Mouse (Mus musculus) MEL (cell line): ENCODE results near the gene Serpinf2. TPM values are rescaled to one million over a fixed set of nuclear protein-coding genes. Genes with fewer than 3 reads are reported as not detected.

Experiments used
- DNase-seq: peaks from one replicate; pipeline ENCODE4 v3.0.0; 2011; ENCODE audit warnings: low read depth, low spot score
- H3K27ac ChIP-seq: 2 replicates; pipeline ENCODE4 v1.5.1; 2012; ENCODE audit warnings: low read depth, mild to moderate bottlenecking, control low read depth, low read length, moderate library complexity; ENCODE audit not compliant: control insufficient read depth
- H3K27me3 ChIP-seq, 2 experiments: fragments of 150-350 bp in 1 of 2; sonication (generic) in 1 of 2; 2 replicates each; pipeline ENCODE4 v1.6.1; 2012; ENCODE audit warnings: low read length in 2 of 2, mild to moderate bottlenecking in 2 of 2, improper control_type of control experiment in 1 of 2, moderate library complexity in 1 of 2; ENCODE audit not compliant: insufficient read depth in 2 of 2, control insufficient read depth in 1 of 2
- H3K36me3 ChIP-seq, 2 experiments: 2 replicates each; pipeline ENCODE4 v1.6.1; 2012 to 2014; ENCODE audit warnings: low read length in 2 of 2, improper control_type of control experiment in 1 of 2, inconsistent platforms in 1 of 2, mild to moderate bottlenecking in 1 of 2; ENCODE audit not compliant: insufficient read depth in 2 of 2, control insufficient read depth in 1 of 2
- H3K4me1 ChIP-seq, 2 experiments: fragments of 150-350 bp in 1 of 2; sonication (generic) in 1 of 2; 2 replicates each; pipeline ENCODE4 v1.6.1; 2012; ENCODE audit warnings: low read length in 2 of 2, improper control_type of control experiment in 1 of 2, mild to moderate bottlenecking in 1 of 2; ENCODE audit not compliant: insufficient read depth in 2 of 2, control insufficient read depth in 1 of 2
- H3K4me3 ChIP-seq, 2 experiments: fragments of 150-350 bp in 1 of 2; sonication (generic) in 1 of 2; 2 replicates each; pipeline ENCODE4 v1.5.1; 2012; ENCODE audit warnings: low read depth in 2 of 2, low read length in 2 of 2, mild to moderate bottlenecking in 2 of 2, moderate library complexity in 2 of 2, control low read depth in 1 of 2, improper control_type of control experiment in 1 of 2; ENCODE audit not compliant: control insufficient read depth in 1 of 2, insufficient read depth in 1 of 2
- H3K79me2 ChIP-seq: 2 replicates; pipeline ENCODE4 v1.6.1; 2012; ENCODE audit warnings: mild to moderate bottlenecking, low read length, moderate library complexity; ENCODE audit not compliant: control insufficient read depth, poor library complexity, insufficient read depth
- H3K9ac ChIP-seq: 2 replicates; pipeline ENCODE4 v1.6.1; 2012; ENCODE audit warnings: low read depth, mild to moderate bottlenecking, control low read depth, low read length, moderate library complexity; ENCODE audit not compliant: control insufficient read depth, poor library complexity, severe bottlenecking
- H3K9me3 ChIP-seq: fragments of 150-350 bp; sonication (generic); replicated peaks from 2 replicates; pipeline ENCODE4 v1.6.1; 2012; ENCODE audit warnings: mild to moderate bottlenecking, low read length, improper control_type of control experiment, moderate library complexity; ENCODE audit not compliant: insufficient read depth
- CTCF ChIP-seq, 3 experiments: IDR thresholded peaks in 2 of 3; conservative IDR thresholded peaks in 1 of 3; 2 replicates each; pipeline ENCODE4 v1.5.1; 2011 to 2012; ENCODE audit warnings: low read length in 3 of 3, low read depth in 2 of 3, mild to moderate bottlenecking in 2 of 3, improper control_type of control experiment in 1 of 3, inconsistent platforms in 1 of 3, mixed read lengths in 1 of 3, moderate library complexity in 1 of 3; ENCODE audit not compliant: control insufficient read depth in 1 of 3, insufficient read depth in 1 of 3, poor library complexity in 1 of 3, severe bottlenecking in 1 of 3
- E2F4 ChIP-seq: IDR thresholded peaks from 2 replicates; pipeline ENCODE4 v1.6.1; 2011; ENCODE audit warnings: low read depth, low read length, improper control_type of control experiment, borderline replicate concordance
- ELF1 ChIP-seq: IDR thresholded peaks from 2 replicates; pipeline ENCODE4 v1.6.1; 2014; ENCODE audit warnings: low read depth, mild to moderate bottlenecking, inconsistent platforms, low read length, improper control_type of control experiment, moderate library complexity
- EP300 ChIP-seq, 2 experiments: IDR thresholded peaks; 2 replicates each; pipeline ENCODE4 v1.6.1; 2011; ENCODE audit warnings: improper control_type of control experiment in 2 of 2, low read length in 2 of 2, low read depth in 1 of 2, mild to moderate bottlenecking in 1 of 2
- GABPA ChIP-seq: IDR thresholded peaks from 2 replicates; pipeline ENCODE4 v1.6.1; 2012; ENCODE audit warnings: low read depth, mild to moderate bottlenecking, inconsistent platforms, low read length, improper control_type of control experiment, moderate library complexity
- GATA1 ChIP-seq: IDR thresholded peaks from 2 replicates; pipeline ENCODE4 v1.6.1; 2011; ENCODE audit warnings: low read depth, low read length, improper control_type of control experiment
- HCFC1 ChIP-seq: IDR thresholded peaks from 2 replicates; pipeline ENCODE4 v1.6.1; 2012; ENCODE audit warnings: low read depth, mild to moderate bottlenecking, inconsistent platforms, low read length, improper control_type of control experiment, moderate library complexity
- JUND ChIP-seq: IDR thresholded peaks from 2 replicates; pipeline ENCODE4 v1.6.1; 2011; ENCODE audit warnings: low read depth, mild to moderate bottlenecking, improper control_type of control experiment, low read length
- MAX ChIP-seq: IDR thresholded peaks from 2 replicates; pipeline ENCODE4 v1.6.1; 2011; ENCODE audit warnings: low read length, improper control_type of control experiment
- MEF2A ChIP-seq: IDR thresholded peaks from 2 replicates; pipeline ENCODE4 v1.6.1; 2014; ENCODE audit warnings: low read depth, mild to moderate bottlenecking, inconsistent platforms, low read length, improper control_type of control experiment; ENCODE audit not compliant: poor library complexity, insufficient replicate concordance, severe bottlenecking; ENCODE audit errors: extremely low read depth
- MYC ChIP-seq: IDR thresholded peaks from 2 replicates; pipeline ENCODE4 v1.6.1; 2011; ENCODE audit warnings: low read depth, mild to moderate bottlenecking, low read length, improper control_type of control experiment, moderate library complexity
- NELFE ChIP-seq: IDR thresholded peaks from 2 replicates; pipeline ENCODE4 v1.6.1; 2011; ENCODE audit warnings: low read depth, low read length, improper control_type of control experiment
- NRF1 ChIP-seq: IDR thresholded peaks from 2 replicates; pipeline ENCODE4 v1.6.1; 2014; ENCODE audit warnings: low read depth, mild to moderate bottlenecking, inconsistent platforms, low read length, improper control_type of control experiment, moderate library complexity; ENCODE audit not compliant: poor library complexity, insufficient read depth, severe bottlenecking
- POLR2A ChIP-seq, 2 experiments: IDR thresholded peaks; 2 replicates each; pipeline ENCODE4 v1.6.1; 2011 to 2012; ENCODE audit warnings: low read length in 2 of 2, mild to moderate bottlenecking in 2 of 2, control low read depth in 1 of 2, improper control_type of control experiment in 1 of 2, low read depth in 1 of 2, moderate library complexity in 1 of 2; ENCODE audit not compliant: control insufficient read depth in 1 of 2, insufficient read depth in 1 of 2, poor library complexity in 1 of 2
- POLR2AphosphoS2 ChIP-seq: IDR thresholded peaks from 2 replicates; pipeline ENCODE4 v1.6.1; 2011; ENCODE audit warnings: low read length, improper control_type of control experiment
- POLR2AphosphoS5 ChIP-seq: IDR thresholded peaks from 2 replicates; pipeline ENCODE4 v1.6.1; 2012; ENCODE audit warnings: low read depth, borderline replicate concordance, mild to moderate bottlenecking, inconsistent platforms, low read length, moderate library complexity, mixed read lengths
- RAD21 ChIP-seq: IDR thresholded peaks from 2 replicates; pipeline ENCODE4 v1.6.1; 2011; ENCODE audit warnings: mild to moderate bottlenecking, low read depth, low read length, improper control_type of control experiment
- RCOR1 ChIP-seq: IDR thresholded peaks from 2 replicates; pipeline ENCODE4 v1.6.1; 2012; ENCODE audit warnings: low read depth, mild to moderate bottlenecking, inconsistent platforms, low read length, improper control_type of control experiment
- SIN3A ChIP-seq: IDR thresholded peaks from 2 replicates; pipeline ENCODE4 v1.6.1; 2012; ENCODE audit warnings: low read length, improper control_type of control experiment, inconsistent platforms
- SMC3 ChIP-seq: IDR thresholded peaks from 2 replicates; pipeline ENCODE4 v1.6.1; 2011; ENCODE audit warnings: low read depth, low read length, improper control_type of control experiment
- TBP ChIP-seq: IDR thresholded peaks from 2 replicates; pipeline ENCODE4 v1.8.0; 2011; ENCODE audit warnings: low read depth, low read length, improper control_type of control experiment
- TCF12 ChIP-seq: IDR thresholded peaks from 2 replicates; pipeline ENCODE4 v1.6.1; 2014; ENCODE audit warnings: low read depth, mild to moderate bottlenecking, inconsistent platforms, low read length, improper control_type of control experiment, moderate library complexity
- UBTF ChIP-seq: IDR thresholded peaks from 2 replicates; pipeline ENCODE4 v1.6.1; 2012; ENCODE audit warnings: low read depth, mild to moderate bottlenecking, inconsistent platforms, low read length, improper control_type of control experiment, moderate library complexity, borderline replicate concordance; ENCODE audit not compliant: insufficient read depth
- USF1 ChIP-seq: IDR thresholded peaks from 2 replicates; pipeline ENCODE4 v1.6.1; 2014; ENCODE audit warnings: low read depth, mild to moderate bottlenecking, inconsistent platforms, low read length, improper control_type of control experiment, moderate library complexity
- USF2 ChIP-seq, 2 experiments: IDR thresholded peaks; 2 replicates each; pipeline ENCODE4 v1.6.1; 2011 to 2012; ENCODE audit warnings: improper control_type of control experiment in 2 of 2, low read length in 2 of 2, borderline replicate concordance in 1 of 2, inconsistent platforms in 1 of 2, low read depth in 1 of 2, mild to moderate bottlenecking in 1 of 2; ENCODE audit not compliant: insufficient read depth in 1 of 2
- ZC3H11A ChIP-seq: IDR thresholded peaks from 2 replicates; pipeline ENCODE4 v1.6.1; 2012; ENCODE audit warnings: low read depth, mild to moderate bottlenecking, inconsistent platforms, low read length, improper control_type of control experiment
- ZKSCAN1 ChIP-seq: IDR thresholded peaks from 2 replicates; pipeline ENCODE4 v1.6.1; 2012; ENCODE audit warnings: low read depth, mild to moderate bottlenecking, inconsistent platforms, low read length, improper control_type of control experiment, moderate library complexity
- ZMIZ1 ChIP-seq: IDR thresholded peaks from 2 replicates; pipeline ENCODE4 v1.6.1; 2012; ENCODE audit warnings: low read depth, mild to moderate bottlenecking, inconsistent platforms, low read length, improper control_type of control experiment, moderate library complexity
- polyA plus RNA-seq, 2 experiments: library from polyadenylated mRNA; stranded (reverse) in 1 of 2; unstranded in 1 of 2; fragments of >175 nt in 1 of 2; fragments of >200 nt in 1 of 2; gene quantifications; 2 replicates each; pipeline versions ENCODE4 v1.2.1 to v1.2.4; 2012; ENCODE audit warnings: low replicate concordance in 2 of 2, low read depth in 1 of 2; ENCODE audit not compliant: insufficient read length in 2 of 2, insufficient read depth in 1 of 2, missing spikeins in 1 of 2
- total RNA-seq: library from RNA; depleted of rRNA; stranded (reverse); fragments of 300-350 nt; gene quantifications from 2 replicates; pipeline ENCODE4 v1.2.3, GENCODE M21; 2012

The Serpinf2 gene
- total and polyA plus RNA-seq, 3 experiments: 0.07 TPM; not detected in 2

DNA sequence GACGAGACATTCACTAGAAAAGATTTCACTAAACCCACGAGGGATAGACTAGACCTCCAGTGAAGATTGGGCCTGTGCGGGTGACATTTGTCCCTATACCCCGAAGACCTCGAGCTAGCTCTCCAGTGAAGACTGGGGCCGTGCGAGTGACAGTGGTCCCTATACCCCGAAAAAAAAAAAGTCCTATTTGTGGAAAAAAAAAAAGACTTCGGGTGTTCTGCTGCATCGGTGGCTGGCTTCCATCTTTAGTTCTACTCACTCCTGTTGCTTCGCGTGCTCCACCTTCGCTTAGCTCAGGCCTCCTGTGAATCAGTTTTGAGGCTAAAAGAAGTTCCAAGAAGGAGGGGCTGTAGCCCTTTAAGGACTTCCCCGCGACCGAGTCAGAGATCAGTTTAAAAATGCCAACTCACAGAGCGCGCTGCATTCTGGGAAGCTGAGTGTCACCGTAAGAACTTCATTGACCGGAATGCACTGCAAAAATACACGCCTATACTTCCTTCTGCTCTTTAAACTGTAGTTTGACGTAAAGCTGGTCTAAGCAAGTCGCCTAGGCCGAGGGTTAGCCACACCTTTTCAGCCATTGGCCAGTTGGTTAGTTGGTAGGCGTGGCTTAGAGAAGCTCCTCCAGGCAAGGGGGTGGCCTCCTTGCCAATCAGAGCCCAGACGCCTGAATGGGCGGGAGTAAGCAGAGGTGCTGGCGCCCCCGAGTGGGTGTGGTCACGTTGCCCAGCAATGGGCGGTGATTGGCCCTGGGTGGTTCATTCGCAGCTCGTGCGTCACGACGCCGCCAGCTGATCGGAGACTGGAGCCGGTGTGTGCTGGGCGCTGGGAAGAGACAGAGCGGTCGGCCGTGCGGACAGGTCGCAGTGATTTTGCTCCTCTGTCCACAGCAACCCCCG, 21.7 kb upstream of the Serpinf2 start, which contains the start of gene Tlcd2 (continued):
- TF ChIP-seq TCF12 (peak; percentile 75), MAX (peak; percentile 85), UBTF (no peak), USF1 (peak; percentile 96), NRF1 (0 out of 2 replicates have a peak, but pooled peaks have one; percentile 10), SMC3 (no peak), EP300 (IDR thresholded peaks at IDR 0.05; ENCODE audit: low read depth in 1 of 2, low read length in 2 of 2) (peak in 1 of 2 experiments; percentile 71; a peak in 2 of 4 replicates), ELF1 (peak; percentile 91), TBP (peak; percentile 93), GATA1 (peak; percentile 19; the same call in 1 of the 2 replicates), USF2 (IDR thresholded peaks at IDR 0.05; ENCODE audit: borderline replicate concordance in 1 of 2, insufficient read depth in 1 of 2, low read depth in 1 of 2, low read length in 2 of 2) (peak in 1 of 2 experiments; percentile 71; a peak in 2 of 4 replicates)

DNA sequence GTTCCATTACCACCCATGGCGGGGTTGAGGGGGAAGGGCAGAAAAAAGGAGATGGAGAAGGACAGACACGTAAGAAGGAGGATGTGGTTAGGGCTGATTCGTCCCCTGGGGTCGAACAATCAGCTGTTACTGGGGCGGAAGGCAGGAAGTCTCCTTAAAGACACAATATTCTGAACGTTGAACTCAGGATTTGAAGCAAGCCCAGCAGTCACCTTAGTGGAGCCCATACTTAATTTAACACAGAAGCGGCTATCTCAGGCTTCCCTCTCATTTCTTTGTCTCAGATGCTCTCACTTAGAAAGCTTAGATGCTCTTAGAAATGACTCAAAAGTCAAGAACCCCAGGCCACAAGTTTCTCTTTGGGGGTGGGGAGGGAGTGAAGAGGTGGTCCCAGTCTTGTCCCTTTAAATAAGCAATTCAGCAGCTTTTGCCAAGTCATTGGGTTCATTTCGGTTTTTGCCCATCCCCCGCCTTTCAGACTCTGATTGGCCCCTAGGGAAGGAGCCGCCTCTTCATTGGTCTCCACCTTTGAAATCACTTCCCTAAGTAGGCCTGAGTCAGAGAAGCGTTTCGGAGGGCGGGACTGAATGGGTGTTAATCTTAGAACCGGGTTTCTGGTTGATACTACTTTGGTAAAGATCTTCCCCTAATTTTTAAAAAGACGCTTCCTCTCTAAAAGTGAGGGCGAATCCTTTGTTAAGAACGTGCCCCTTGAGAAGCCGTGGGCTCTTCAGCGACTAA, 20.9 kb upstream of the Serpinf2 start:
- Histone ChIP-seq H3K9me3 (no peaks in the 10 kb centered on the region), H3K9ac (peak overlapping the region; percentile 86), H3K4me1 (peaks cover 10 to 40% of the 10 kb centered on the region in 2 experiments), H3K79me2 (peaks cover 8% of the 10 kb centered on the region; the same call in 1 of the 2 replicates), H3K27me3 (no peaks in the 10 kb centered on the region), H3K4me3 (peak overlapping the region; percentile 49 to 64), H3K36me3 (peaks cover 0 to 32% of the 10 kb centered on the region in 2 experiments; a peak in 2 of 4 replicates), H3K27ac (peak overlapping the region; percentile 99)
- peak; percentile 100 for DNase-seq
- TF ChIP-seq EP300 (IDR thresholded peaks at IDR 0.05; ENCODE audit: low read depth in 1 of 2, low read length in 2 of 2): peak; percentile 10 to 85
- no peak for TF ChIP-seq JUND
- no peak for TF ChIP-seq UBTF
- TF ChIP-seq TBP: peak; percentile 92
- TF ChIP-seq MAX: peak; percentile 49
- TF ChIP-seq POLR2AphosphoS5: no peak
- TF ChIP-seq USF1: no peak
- peak; percentile 86 for TF ChIP-seq POLR2AphosphoS2
- peak; percentile 83 for TF ChIP-seq NELFE
- TF ChIP-seq ZKSCAN1: no peak
- peak; percentile 61 for TF ChIP-seq MYC
- no peak for TF ChIP-seq RAD21
- no peak for TF ChIP-seq MEF2A
- TF ChIP-seq SIN3A: peak; percentile 88
- TF ChIP-seq ELF1: peak; percentile 77
- peak; percentile 91 for TF ChIP-seq GABPA
- TF ChIP-seq HCFC1: peak; percentile 85
- TF ChIP-seq CTCF (IDR thresholded peaks at IDR 0.05 in 2 of 3, conservative IDR thresholded peaks at IDR 0.05 in 1 of 3; ENCODE audit: control insufficient read depth in 1 of 3, insufficient read depth in 1 of 3, low read depth in 2 of 3, low read length in 3 of 3, poor library complexity in 1 of 3, severe bottlenecking in 1 of 3): no peak
- peak; percentile 7; the same call in 1 of the 2 replicates for TF ChIP-seq RCOR1
- no peak for TF ChIP-seq E2F4
- TF ChIP-seq ZMIZ1: peak; percentile 69; the same call in 1 of the 2 replicates
- TF ChIP-seq ZC3H11A: no peak
- 0 out of 2 replicates have a peak, but pooled peaks have one; percentile 7 for TF ChIP-seq GATA1
- TF ChIP-seq TCF12: 0 out of 2 replicates have a peak, but pooled peaks have one; percentile 39
- TF ChIP-seq POLR2A (IDR thresholded peaks at IDR 0.05; ENCODE audit: control insufficient read depth in 1 of 2, insufficient read depth in 1 of 2, low read depth in 1 of 2, low read length in 2 of 2, poor library complexity in 1 of 2): peak in 1 of 2 experiments; percentile 81; a peak in 2 of 4 replicates
